Mouse (Mus musculus) brain, embryonic 14.5 days (tissue): ENCODE results near the gene Srebf2.

ENCODE experiments used
- CTCF ChIP-seq: fragments of 200-500 bp; IDR thresholded peaks from 2 replicates; pipeline ENCODE4 v1.5.1; 2012; ENCODE audit warnings: inconsistent platforms, mild to moderate bottlenecking, moderate library complexity, borderline replicate concordance; ENCODE audit not compliant: insufficient read depth, insufficient read length; ENCODE audit errors: extremely low read depth
- POLR2A ChIP-seq: fragments of 200-500 bp; IDR thresholded peaks from 2 replicates; pipeline ENCODE4 v1.6.1; 2012; ENCODE audit warnings: mild to moderate bottlenecking, inconsistent platforms, borderline replicate concordance; ENCODE audit not compliant: poor library complexity, insufficient read depth, insufficient read length, severe bottlenecking; ENCODE audit errors: extremely low read depth

GRCm38 (mm10) chr15:82164496-82164895, 17.5 kb downstream of the Srebf2 start:
- no peak for TF ChIP-seq CTCF
- no peak for TF ChIP-seq POLR2A
